Mouse (Mus musculus): ENCODE data around the gene Gm20388. TPM values are rescaled to one million over a fixed set of nuclear protein-coding genes. Genes with fewer than 3 reads are reported as not detected.
A peak's percentile ranks its signal among the peaks of the same experiment; 100 is the strongest.

The Gm20388 gene
- total and polyA plus RNA-seq, 2 experiments from 2014 or later, result 51.3 TPM; not detected in 1

- no peak overlapping the region for H3K4me2 ChIP-seq (ENCODE audit: low read depth)
- ATAC-seq (no peak), DNase-seq (no peak)
- H3K27me3 ChIP-seq (ENCODE audit: insufficient read depth, low read length), result no peaks in the 10 kb centered on the region
- no peaks in the 10 kb centered on the region for H3K36me3 ChIP-seq (ENCODE audit: insufficient read depth)
- WGBS, result 59% methylated on average over 6 of the region's 6 CpGs
- no peak overlapping the region for H3K9ac ChIP-seq
- H3K4me1 ChIP-seq (ENCODE audit: insufficient read depth), result no peaks in the 10 kb centered on the region
- H3K27ac ChIP-seq (ENCODE audit: low read depth, low read length), result no peak overlapping the region
- H3K4me3 ChIP-seq (ENCODE audit: low read depth, low read length), result no peak overlapping the region
- TF ChIP-seq CTCF (IDR thresholded peaks at IDR 0.05; ENCODE audit: low read depth), result no peak
- H3K9me3 ChIP-seq (ENCODE audit: low read length), result no peaks in the 10 kb centered on the region
Measured at GRCm38 (mm10) chr8:121526811-121527550, 1616.3 kb downstream of the Gm20388 start.

- ATAC-seq (no peak), DNase-seq (no peak)
- no peak for TF ChIP-seq CTCF (IDR thresholded peaks at IDR 0.05; ENCODE audit: low read depth)
- Histone ChIP-seq H3K4me2 (ENCODE audit: low read depth) (no peak overlapping the region), H3K36me3 (ENCODE audit: insufficient read depth) (no peaks in the 10 kb centered on the region), H3K4me1 (ENCODE audit: insufficient read depth) (no peaks in the 10 kb centered on the region), H3K27me3 (ENCODE audit: insufficient read depth, low read length) (no peaks in the 10 kb centered on the region), H3K9ac (no peak overlapping the region), H3K9me3 (ENCODE audit: low read length) (no peaks in the 10 kb centered on the region), H3K4me3 (ENCODE audit: low read depth, low read length) (no peak overlapping the region), H3K27ac (ENCODE audit: low read depth, low read length) (no peak overlapping the region)
- 81% methylated on average over 9 of the region's 9 CpGs for WGBS
Measured at GRCm38 (mm10) chr8:121527751-121528150, 1617.1 kb downstream of the Gm20388 start.

- Histone ChIP-seq H3K4me3 (ENCODE audit: low read depth, low read length) (no peak overlapping the region), H3K4me2 (ENCODE audit: low read depth) (no peak overlapping the region), H3K36me3 (ENCODE audit: insufficient read depth) (no peaks in the 10 kb centered on the region), H3K9me3 (ENCODE audit: low read length) (no peaks in the 10 kb centered on the region), H3K27me3 (ENCODE audit: insufficient read depth, low read length) (no peaks in the 10 kb centered on the region), H3K9ac (no peak overlapping the region), H3K4me1 (ENCODE audit: insufficient read depth) (no peaks in the 10 kb centered on the region), H3K27ac (ENCODE audit: low read depth, low read length) (no peak overlapping the region)
- no peak for TF ChIP-seq CTCF (IDR thresholded peaks at IDR 0.05; ENCODE audit: low read depth)
- ATAC-seq, result no peak
- WGBS, result 87% methylated on average over 15 of the region's 15 CpGs
- DNase-seq, result no peak
Measured at GRCm38 (mm10) chr8:121528790-121529189, 1618.1 kb downstream of the Gm20388 start.

- Histone ChIP-seq H3K9ac (no peak overlapping the region), H3K9me3 (ENCODE audit: low read length) (no peaks in the 10 kb centered on the region), H3K4me1 (ENCODE audit: insufficient read depth) (no peaks in the 10 kb centered on the region), H3K4me3 (ENCODE audit: low read depth, low read length) (no peak overlapping the region), H3K4me2 (ENCODE audit: low read depth) (no peak overlapping the region), H3K27me3 (ENCODE audit: insufficient read depth, low read length) (no peaks in the 10 kb centered on the region), H3K36me3 (ENCODE audit: insufficient read depth) (no peaks in the 10 kb centered on the region), H3K27ac (ENCODE audit: low read depth, low read length) (no peak overlapping the region)
- DNase-seq, result no peak
- 87% methylated on average over 10 of the region's 10 CpGs for WGBS
- no peak for ATAC-seq
- no peak for TF ChIP-seq CTCF (IDR thresholded peaks at IDR 0.05; ENCODE audit: low read depth)
Measured at GRCm38 (mm10) chr8:121530639-121531038, 1620.0 kb downstream of the Gm20388 start.

GRCm38 (mm10) chr8:121532381-121532780 lies 1621.7 kb downstream of the Gm20388 start:
- Histone ChIP-seq H3K9ac (no peak overlapping the region), H3K36me3 (ENCODE audit: insufficient read depth) (no peaks in the 10 kb centered on the region), H3K4me3 (ENCODE audit: low read depth, low read length) (no peak overlapping the region), H3K4me2 (ENCODE audit: low read depth) (no peak overlapping the region), H3K27me3 (ENCODE audit: insufficient read depth, low read length) (no peaks in the 10 kb centered on the region), H3K9me3 (ENCODE audit: low read length) (no peaks in the 10 kb centered on the region), H3K27ac (ENCODE audit: low read depth, low read length) (no peak overlapping the region), H3K4me1 (ENCODE audit: insufficient read depth) (no peaks in the 10 kb centered on the region)
- 50% methylated on average over 5 of the region's 5 CpGs for WGBS
- DNase-seq (peak; percentile 22), ATAC-seq (no peak)
- peak; percentile 51 for TF ChIP-seq CTCF (IDR thresholded peaks at IDR 0.05; ENCODE audit: low read depth)

- Histone ChIP-seq H3K9ac (no peak overlapping the region), H3K4me1 (ENCODE audit: insufficient read depth) (no peaks in the 10 kb centered on the region), H3K27ac (ENCODE audit: low read depth, low read length) (no peak overlapping the region), H3K4me2 (ENCODE audit: low read depth) (no peak overlapping the region), H3K36me3 (ENCODE audit: insufficient read depth) (no peaks in the 10 kb centered on the region), H3K4me3 (ENCODE audit: low read depth, low read length) (no peak overlapping the region), H3K9me3 (ENCODE audit: low read length) (no peaks in the 10 kb centered on the region), H3K27me3 (ENCODE audit: insufficient read depth, low read length) (no peaks in the 10 kb centered on the region)
- DNase-seq (no peak), ATAC-seq (no peak)
- no peak for TF ChIP-seq CTCF (IDR thresholded peaks at IDR 0.05; ENCODE audit: low read depth)
- 85% methylated on average over 19 of the region's 19 CpGs for WGBS
Measured at GRCm38 (mm10) chr8:121541862-121542261, 1631.2 kb downstream of the Gm20388 start.

GRCm38 (mm10) chr8:121542901-121543300 lies 1632.3 kb downstream of the Gm20388 start:
- H3K27ac ChIP-seq (ENCODE audit: low read depth, low read length), result no peak overlapping the region
- no peaks in the 10 kb centered on the region for H3K4me1 ChIP-seq (ENCODE audit: insufficient read depth)
- 53% methylated on average over 13 of the region's 13 CpGs for WGBS
- no peak overlapping the region for H3K9ac ChIP-seq
- no peaks in the 10 kb centered on the region for H3K9me3 ChIP-seq (ENCODE audit: low read length)
- no peak for ATAC-seq
- no peak overlapping the region for H3K4me3 ChIP-seq (ENCODE audit: low read depth, low read length)
- no peak for DNase-seq
- no peaks in the 10 kb centered on the region for H3K27me3 ChIP-seq (ENCODE audit: insufficient read depth, low read length)
- H3K36me3 ChIP-seq (ENCODE audit: insufficient read depth), result no peaks in the 10 kb centered on the region
- TF ChIP-seq CTCF (IDR thresholded peaks at IDR 0.05; ENCODE audit: low read depth), result no peak
- H3K4me2 ChIP-seq (ENCODE audit: low read depth), result no peak overlapping the region

All from forebrain, postnatal 0 days (tissue).